Mouse (Mus musculus): ENCODE data around the gene Cfap126.

DNA sequence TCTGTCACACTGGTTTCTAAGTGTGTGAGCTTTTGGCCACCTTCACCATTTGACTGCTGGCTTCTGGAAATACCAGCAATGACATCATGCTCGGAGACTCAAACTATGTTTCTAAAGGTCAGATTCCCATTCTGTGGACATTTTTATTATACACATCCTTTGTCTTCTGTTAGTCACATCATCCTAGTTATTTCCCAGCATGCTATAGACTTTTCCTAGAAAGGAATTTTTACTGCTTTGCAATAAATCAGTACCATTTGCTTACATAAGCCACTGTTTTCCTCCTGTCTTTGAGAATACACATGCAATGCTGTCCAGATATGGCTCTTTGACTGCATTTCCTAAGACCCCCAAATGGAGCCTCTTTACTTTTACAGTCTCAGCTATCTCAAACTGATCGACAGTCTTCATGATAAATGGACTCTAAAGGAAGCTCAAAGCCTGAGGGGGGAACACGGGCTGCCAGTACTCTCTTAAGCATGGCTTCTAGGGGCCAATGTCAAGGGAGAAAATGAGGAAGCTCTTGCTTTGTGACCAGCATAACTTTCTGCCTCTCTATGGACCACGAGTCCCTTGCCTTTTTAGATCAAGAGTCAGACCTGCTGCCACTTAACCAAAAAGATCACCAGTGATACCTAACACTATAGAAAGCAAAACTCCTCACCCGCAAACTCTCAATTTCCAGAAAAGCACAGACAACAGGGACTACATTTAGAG lies 52.1 kb downstream of the Cfap126 start:
- TF ChIP-seq EP300 (IDR thresholded peaks at IDR 0.05; ENCODE audit: low read depth): no peak
- no peak for TF ChIP-seq CTCF (IDR thresholded peaks at IDR 0.05; ENCODE audit: low read depth)

All from liver, postnatal 0 days (tissue).